In genomic region chrX:169881253-169882219, GRCm38 (mm10) we compare ENCODE assay signal across 8 mouse cellular contexts.
DNase-seq lines count a peak whose midpoint lies in the region; ATAC-seq and TF ChIP-seq lines count a peak whose summit lies in the region.

No protein-coding gene starts in this region.

- no peak overlapping the region for H3K27ac ChIP-seq in lung, embryonic 14.5 days (ENCODE audit: low read depth)
- peak overlapping the region; percentile 58 for H3K27ac ChIP-seq in embryonic facial prominence, embryonic 15.5 days (replicated peaks)
- H3K27ac ChIP-seq in hindbrain, embryonic 15.5 days (replicated peaks) = no peak overlapping the region
- no peak overlapping the region for H3K27ac ChIP-seq in neural tube, embryonic 12.5 days

- ATAC-seq in lung, embryonic 14.5 days (ENCODE audit: insufficient read depth) = peak; percentile 10; the same call in 1 of the 2 replicates
- peak; percentile 45; the same call in 1 of the 2 replicates for ATAC-seq in embryonic facial prominence, embryonic 15.5 days (ENCODE audit: insufficient number of reproducible peaks, low FRiP score, low TSS enrichment, low read depth)
- no peak for ATAC-seq in hindbrain, embryonic 15.5 days (ENCODE audit: low FRiP score, low read depth)
- no peak for ATAC-seq in neural tube, embryonic 12.5 days (ENCODE audit: low FRiP score, low read depth)

- H3K36me3 ChIP-seq in lung, embryonic 14.5 days (ENCODE audit: insufficient read depth) = no peaks in the 10 kb centered on the region
- H3K36me3 ChIP-seq in embryonic facial prominence, embryonic 15.5 days = no peaks in the 10 kb centered on the region
- no peaks in the 10 kb centered on the region for H3K36me3 ChIP-seq in hindbrain, embryonic 15.5 days
- H3K36me3 ChIP-seq in neural tube, embryonic 12.5 days = no peaks in the 10 kb centered on the region

- 0 out of 2 replicates have a peak, but pooled peaks cover 3% of the 10 kb centered on the region for H3K27me3 ChIP-seq in lung, embryonic 14.5 days (ENCODE audit: insufficient read depth, low read length)
- peaks cover 12% of the 10 kb centered on the region; the same call in 1 of the 2 replicates for H3K27me3 ChIP-seq in embryonic facial prominence, embryonic 15.5 days
- H3K27me3 ChIP-seq in hindbrain, embryonic 15.5 days = peaks cover 4% of the 10 kb centered on the region; the same call in 1 of the 2 replicates
- peaks cover 10% of the 10 kb centered on the region; the same call in 1 of the 2 replicates for H3K27me3 ChIP-seq in neural tube, embryonic 12.5 days (replicated peaks)

- H3K9me3 ChIP-seq in lung, embryonic 14.5 days (ENCODE audit: low read depth, low read length) = no peaks in the 10 kb centered on the region
- no peaks in the 10 kb centered on the region for H3K9me3 ChIP-seq in embryonic facial prominence, embryonic 15.5 days (replicated peaks)
- no peaks in the 10 kb centered on the region for H3K9me3 ChIP-seq in hindbrain, embryonic 15.5 days
- H3K9me3 ChIP-seq in neural tube, embryonic 12.5 days = no peaks in the 10 kb centered on the region

- no peaks in the 10 kb centered on the region for H3K4me1 ChIP-seq in lung, embryonic 14.5 days (ENCODE audit: insufficient read depth)
- no peaks in the 10 kb centered on the region for H3K4me1 ChIP-seq in embryonic facial prominence, embryonic 15.5 days
- 0 out of 2 replicates have a peak, but pooled peaks cover 7% of the 10 kb centered on the region for H3K4me1 ChIP-seq in hindbrain, embryonic 15.5 days (replicated peaks)
- 0 out of 2 replicates have a peak, but pooled peaks cover 9% of the 10 kb centered on the region for H3K4me1 ChIP-seq in neural tube, embryonic 12.5 days

- DNase-seq in lung, embryonic 14.5 days = peak; percentile 38
- no peak for DNase-seq in lung, adult 18-20 months
- no peak for DNase-seq in ovary, postnatal 36 days (ENCODE audit: low spot score)
- DNase-seq in layer of hippocampus, adult 8-10 months (ENCODE audit: low spot score in 2 of 2) = no peak
- DNase-seq in thymus, postnatal 36 days = no peak

- TF ChIP-seq CTCF in lung, embryonic 14.5 days (IDR thresholded peaks at IDR 0.05; ENCODE audit: low read depth) = no peak

- H3K9ac ChIP-seq in lung, embryonic 14.5 days = no peak overlapping the region
- H3K9ac ChIP-seq in embryonic facial prominence, embryonic 15.5 days = no peak overlapping the region
- 0 out of 2 replicates have a peak overlapping the region, but pooled peaks have one; percentile 50 for H3K9ac ChIP-seq in hindbrain, embryonic 15.5 days
- H3K9ac ChIP-seq in neural tube, embryonic 12.5 days = no peak overlapping the region

- H3K4me3 ChIP-seq in lung, embryonic 14.5 days (ENCODE audit: low read depth, low read length) = peak overlapping the region; percentile 49; the same call in 1 of the 2 replicates
- peak overlapping the region; percentile 52 for H3K4me3 ChIP-seq in embryonic facial prominence, embryonic 15.5 days (replicated peaks)
- peak overlapping the region; percentile 53 for H3K4me3 ChIP-seq in hindbrain, embryonic 15.5 days
- peak overlapping the region; percentile 49 for H3K4me3 ChIP-seq in neural tube, embryonic 12.5 days

- 38% methylated on average over 10 of the region's 10 CpGs for WGBS in lung, embryonic 14.5 days
- 31% methylated on average over 10 of the region's 10 CpGs for WGBS in embryonic facial prominence, embryonic 15.5 days
- WGBS in hindbrain, embryonic 15.5 days = 27% methylated on average over 10 of the region's 10 CpGs
- 28% methylated on average over 10 of the region's 10 CpGs for WGBS in neural tube, embryonic 12.5 days

- H3K4me2 ChIP-seq in lung, embryonic 14.5 days = peak overlapping the region; percentile 67
- peak overlapping the region; percentile 65 for H3K4me2 ChIP-seq in embryonic facial prominence, embryonic 15.5 days (replicated peaks)
- peak overlapping the region; percentile 70 for H3K4me2 ChIP-seq in hindbrain, embryonic 15.5 days
- peak overlapping the region; percentile 64 for H3K4me2 ChIP-seq in neural tube, embryonic 12.5 days (replicated peaks)

Comparison
In these comparisons a context has a peak if more than half of its experiments do, and no peak if none do; other contexts are left out.
1. ATAC-seq: peak in lung, embryonic 14.5 days (single experiment) and embryonic facial prominence, embryonic 15.5 days (single experiment); none in hindbrain, embryonic 15.5 days (single experiment) and neural tube, embryonic 12.5 days (single experiment).
2. Peak in every context shown above with its lines, with median percentiles within 50 percentile points of each other: H3K4me2 ChIP-seq and H3K4me3 ChIP-seq.